Mouse (Mus musculus): Measurements from ENCODE around the gene Knstrn. TPM values are rescaled to one million over a fixed set of nuclear protein-coding genes. Genes with fewer than 3 reads are reported as not detected.

The Knstrn gene
- polyA plus RNA-seq, 1 experiment from 2014 or later, result 62.7 TPM

GRCm38 (mm10) chr2:118779065-118779464 is 34.7 kb upstream of the Knstrn start:
- 6% methylated on average over 10 of the region's 10 CpGs for WGBS

DNA sequence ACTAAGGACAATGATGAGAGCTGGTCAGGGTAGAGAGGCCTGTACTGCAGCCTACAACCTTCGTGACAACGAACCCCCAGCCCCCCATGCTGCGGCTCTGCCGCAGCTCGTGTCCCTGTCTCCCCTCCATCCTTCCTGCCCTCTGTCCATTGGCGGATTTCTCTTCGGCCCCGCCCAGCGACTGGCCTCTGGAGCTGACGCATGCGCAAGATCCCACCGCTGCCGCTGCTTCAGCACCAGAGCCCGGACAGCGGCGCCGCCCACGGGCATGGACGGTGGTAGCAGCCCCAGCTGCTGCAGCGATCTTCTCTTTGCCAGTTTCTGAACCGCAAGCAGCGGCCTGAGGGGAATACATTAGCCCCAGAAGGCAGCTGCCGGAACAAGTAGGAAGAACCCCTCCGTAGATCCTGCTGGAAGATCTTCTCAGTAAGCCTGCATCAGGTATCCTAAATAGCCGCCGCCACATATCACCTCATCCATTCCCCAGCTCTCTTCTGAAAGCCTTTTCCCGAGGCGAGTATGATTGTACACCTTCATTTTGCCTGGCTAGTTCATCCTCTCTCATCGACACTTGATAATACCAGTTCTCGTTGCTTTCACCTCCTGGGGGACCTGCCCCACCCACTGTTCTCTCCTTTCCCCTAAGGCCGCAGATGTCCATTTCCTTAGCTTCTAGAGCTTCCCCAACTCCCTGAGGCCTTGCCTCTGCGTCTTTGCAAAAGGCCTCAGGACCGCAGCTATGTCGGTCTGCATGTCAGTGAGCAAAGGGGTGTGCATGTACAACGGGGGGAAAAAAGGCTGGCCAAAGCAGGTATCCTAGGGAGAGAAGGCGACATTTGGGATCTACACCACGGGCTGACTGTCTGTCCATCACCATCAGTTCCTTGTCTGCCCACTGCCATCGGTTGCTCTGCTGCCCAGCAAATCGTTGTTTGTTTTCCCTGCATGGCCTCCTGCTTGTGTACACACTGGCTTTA is 34.0 kb upstream of the Knstrn start, which contains the start of gene Disp2:
Gene Disp2, plus strand, starts transcription at position 216 of the 977 bp plus-strand sequence.
- Histone ChIP-seq H3K4me3 (replicated peaks) (peak within 1 kb of the TSS; percentile 57), H3K4me2 (replicated peaks) (peak within 1 kb of the TSS; percentile 61), H3K27me3 (no peaks in the 10 kb centered on the region), H3K4me1 (replicated peaks) (peaks cover 26% of the 10 kb centered on the region), H3K36me3 (no peaks in the 10 kb centered on the region), H3K9me3 (no peaks in the 10 kb centered on the region), H3K9ac (replicated peaks) (peak within 1 kb of the TSS; percentile 75), H3K27ac (peak within 1 kb of the TSS; percentile 89)
- ATAC-seq, result peak; percentile 96
- WGBS, result 10% methylated on average over 39 of the region's 39 CpGs

More at GRCm38 (mm10) chr2:118779065-118779464, 34.7 kb upstream of the Knstrn start:
- H3K27ac ChIP-seq, result peak overlapping the region; percentile 89
- H3K9me3 ChIP-seq, result no peaks in the 10 kb centered on the region
- no peaks in the 10 kb centered on the region for H3K36me3 ChIP-seq
- H3K27me3 ChIP-seq, result no peaks in the 10 kb centered on the region
- ATAC-seq, result peak; percentile 51
- H3K4me3 ChIP-seq (replicated peaks), result peak overlapping the region; percentile 57
- H3K9ac ChIP-seq (replicated peaks), result peak overlapping the region; percentile 47
- H3K4me1 ChIP-seq (replicated peaks), result peaks cover 26% of the 10 kb centered on the region
- peak overlapping the region; percentile 61 for H3K4me2 ChIP-seq (replicated peaks)

GRCm38 (mm10) chr2:118781115-118781514 is 32.7 kb upstream of the Knstrn start:
- peaks cover 4% of the 10 kb centered on the region; the same call in 1 of the 2 replicates for H3K27me3 ChIP-seq
- peaks cover 3% of the 10 kb centered on the region; the same call in 1 of the 2 replicates for H3K36me3 ChIP-seq
- 67% methylated on average over 1 of the region's 1 CpGs for WGBS
- no peak overlapping the region for H3K9ac ChIP-seq (replicated peaks)
- ATAC-seq, result no peak
- peak overlapping the region; percentile 61 for H3K4me2 ChIP-seq (replicated peaks)
- peak overlapping the region; percentile 57; the same call in 1 of the 2 replicates for H3K4me3 ChIP-seq (replicated peaks)
- peaks cover 26% of the 10 kb centered on the region for H3K4me1 ChIP-seq (replicated peaks)
- no peak overlapping the region for H3K27ac ChIP-seq
- H3K9me3 ChIP-seq, result no peaks in the 10 kb centered on the region

DNA sequence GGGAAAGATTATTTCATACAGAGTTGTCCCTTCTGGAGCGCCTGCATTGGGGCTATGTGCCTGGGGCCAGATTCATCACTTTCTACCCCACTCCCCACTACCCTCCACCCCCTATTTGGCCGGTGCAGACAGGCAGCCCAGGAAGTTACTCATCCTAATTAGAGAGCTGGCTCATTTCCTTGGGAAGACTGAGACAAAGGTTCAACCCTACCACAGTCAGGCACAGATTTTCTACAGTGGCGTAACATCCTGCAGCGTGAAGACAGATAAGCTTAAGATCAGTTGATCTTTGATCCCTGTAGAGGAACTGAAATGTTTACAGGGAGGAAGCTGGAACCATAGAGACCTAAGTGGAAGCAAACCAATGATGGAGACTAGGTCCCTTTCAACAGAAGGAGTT is 31.5 kb upstream of the Knstrn start:
- Histone ChIP-seq H3K36me3 (peaks cover 15% of the 10 kb centered on the region), H3K9ac (replicated peaks) (no peak overlapping the region), H3K4me1 (replicated peaks) (peaks cover 26% of the 10 kb centered on the region), H3K27me3 (peaks cover 4% of the 10 kb centered on the region; the same call in 1 of the 2 replicates), H3K27ac (no peak overlapping the region), H3K4me2 (replicated peaks) (no peak overlapping the region), H3K4me3 (replicated peaks) (no peak overlapping the region), H3K9me3 (no peaks in the 10 kb centered on the region)
- no peak for ATAC-seq
- WGBS, result 69% methylated on average over 4 of the region's 4 CpGs

GRCm38 (mm10) chr2:118783093-118783492 is 30.7 kb upstream of the Knstrn start:
- Histone ChIP-seq H3K9ac (replicated peaks) (no peak overlapping the region), H3K4me3 (replicated peaks) (no peak overlapping the region), H3K36me3 (peaks cover 23% of the 10 kb centered on the region), H3K4me1 (replicated peaks) (peaks cover 26% of the 10 kb centered on the region), H3K9me3 (no peaks in the 10 kb centered on the region), H3K27ac (no peak overlapping the region), H3K4me2 (replicated peaks) (no peak overlapping the region), H3K27me3 (peaks cover 4% of the 10 kb centered on the region)
- no peak for ATAC-seq
- WGBS, result 63% methylated on average over 5 of the region's 5 CpGs

DNA sequence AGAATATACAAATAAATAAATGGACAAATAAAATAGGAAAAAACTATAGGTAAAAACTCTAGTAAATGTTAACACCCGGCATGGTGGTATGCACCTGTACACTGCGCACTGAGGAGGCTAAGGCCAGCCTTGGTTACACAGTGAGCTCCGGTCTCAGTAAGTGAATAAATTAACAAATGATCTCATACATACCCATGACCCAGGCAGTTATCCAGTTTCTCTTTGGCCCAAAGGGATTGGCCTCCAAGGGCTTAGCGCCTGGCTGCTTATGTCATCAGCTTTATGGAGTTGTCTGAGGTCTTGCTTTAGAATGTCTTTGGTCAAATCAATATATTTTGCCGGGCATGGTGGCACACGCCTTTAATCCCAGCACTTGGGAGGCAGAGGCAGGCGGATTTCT is 30.1 kb upstream of the Knstrn start:
- peaks cover 4% of the 10 kb centered on the region for H3K27me3 ChIP-seq
- H3K9ac ChIP-seq (replicated peaks), result no peak overlapping the region
- no peak overlapping the region for H3K27ac ChIP-seq
- no peak overlapping the region for H3K4me3 ChIP-seq (replicated peaks)
- H3K4me2 ChIP-seq (replicated peaks), result no peak overlapping the region
- H3K4me1 ChIP-seq (replicated peaks), result peaks cover 26% of the 10 kb centered on the region
- WGBS, result 84% methylated on average over 7 of the region's 7 CpGs
- H3K9me3 ChIP-seq, result no peaks in the 10 kb centered on the region
- no peak for ATAC-seq
- peaks cover 27% of the 10 kb centered on the region for H3K36me3 ChIP-seq

- no peak for ATAC-seq
- Histone ChIP-seq H3K36me3 (peaks cover 54% of the 10 kb centered on the region), H3K4me2 (replicated peaks) (no peak overlapping the region), H3K27me3 (peaks cover 14% of the 10 kb centered on the region), H3K9ac (replicated peaks) (no peak overlapping the region), H3K9me3 (no peaks in the 10 kb centered on the region), H3K4me1 (replicated peaks) (peaks cover 13% of the 10 kb centered on the region; the same call in 1 of the 2 replicates), H3K4me3 (replicated peaks) (no peak overlapping the region), H3K27ac (no peak overlapping the region)
- 91% methylated on average over 5 of the region's 5 CpGs for WGBS
These were observed 27.3 kb upstream of the Knstrn start for GRCm38 (mm10) chr2:118786525-118786924.

DNA sequence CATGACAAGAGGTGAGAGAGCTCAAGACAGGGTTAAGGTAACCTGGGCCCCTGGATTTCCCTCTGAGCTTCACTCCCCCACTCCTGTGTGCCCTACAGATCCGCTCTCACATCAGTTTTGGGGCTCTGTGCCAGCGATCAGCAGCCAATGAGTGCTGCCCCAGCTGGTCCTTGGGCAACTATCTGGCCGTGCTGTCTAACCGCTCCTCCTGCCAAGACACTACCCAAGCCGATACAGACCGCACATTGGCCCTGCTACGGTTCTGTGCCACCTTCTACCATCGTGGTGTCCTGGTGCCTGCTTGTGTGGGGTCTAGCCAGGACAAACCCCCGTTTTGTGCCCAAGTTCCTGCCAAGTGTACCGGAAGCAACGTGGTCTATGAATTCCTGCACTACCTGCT is 24.3 kb upstream of the Knstrn start:
- 95% methylated on average over 11 of the region's 11 CpGs for WGBS
- Histone ChIP-seq H3K27me3 (peaks cover 14% of the 10 kb centered on the region), H3K9me3 (no peaks in the 10 kb centered on the region), H3K4me2 (replicated peaks) (no peak overlapping the region), H3K36me3 (peaks cover 80% of the 10 kb centered on the region), H3K9ac (replicated peaks) (no peak overlapping the region), H3K27ac (no peak overlapping the region), H3K4me3 (replicated peaks) (no peak overlapping the region), H3K4me1 (replicated peaks) (peaks cover 9% of the 10 kb centered on the region; the same call in 1 of the 2 replicates)
- ATAC-seq, result no peak

GRCm38 (mm10) chr2:118790221-118790550 is 23.6 kb upstream of the Knstrn start:
- 52% methylated on average over 12 of the region's 12 CpGs for WGBS
- H3K9me3 ChIP-seq, result no peaks in the 10 kb centered on the region
- ATAC-seq, result peak; percentile 60
- peaks cover 80% of the 10 kb centered on the region for H3K36me3 ChIP-seq
- H3K4me1 ChIP-seq (replicated peaks), result peaks cover 9% of the 10 kb centered on the region; the same call in 1 of the 2 replicates
- H3K27ac ChIP-seq, result no peak overlapping the region
- H3K9ac ChIP-seq (replicated peaks), result no peak overlapping the region
- no peak overlapping the region for H3K4me3 ChIP-seq (replicated peaks)
- peaks cover 14% of the 10 kb centered on the region for H3K27me3 ChIP-seq
- peak overlapping the region; percentile 22; the same call in 1 of the 2 replicates for H3K4me2 ChIP-seq (replicated peaks)

GRCm38 (mm10) chr2:118790551-118791525 is 23.0 kb upstream of the Knstrn start:
- Histone ChIP-seq H3K27me3 (peaks cover 16% of the 10 kb centered on the region), H3K9ac (replicated peaks) (no peak overlapping the region), H3K4me2 (replicated peaks) (peak overlapping the region; percentile 22; the same call in 1 of the 2 replicates), H3K4me3 (replicated peaks) (no peak overlapping the region), H3K36me3 (peaks cover 79% of the 10 kb centered on the region), H3K27ac (no peak overlapping the region), H3K4me1 (replicated peaks) (peaks cover 9% of the 10 kb centered on the region; the same call in 1 of the 2 replicates), H3K9me3 (no peaks in the 10 kb centered on the region)
- peak; percentile 62 for ATAC-seq
- 26% methylated on average over 44 of the region's 44 CpGs for WGBS

- WGBS, result 96% methylated on average over 26 of the region's 26 CpGs
- no peak for ATAC-seq
- Histone ChIP-seq H3K4me3 (replicated peaks) (no peak overlapping the region), H3K9ac (replicated peaks) (no peak overlapping the region), H3K4me1 (replicated peaks) (peaks cover 9% of the 10 kb centered on the region; the same call in 1 of the 2 replicates), H3K27me3 (peaks cover 13% of the 10 kb centered on the region; the same call in 1 of the 2 replicates), H3K27ac (no peak overlapping the region), H3K36me3 (peaks cover 70% of the 10 kb centered on the region), H3K4me2 (replicated peaks) (no peak overlapping the region), H3K9me3 (no peaks in the 10 kb centered on the region)
These were observed 22.1 kb upstream of the Knstrn start for GRCm38 (mm10) chr2:118791591-118792258.
